Mouse (Mus musculus) heart, adult 2 months (tissue): ENCODE data around the gene Agt. TPM values are rescaled to one million over a fixed set of nuclear protein-coding genes. Genes with fewer than 3 reads are reported as not detected.

Experiments used
- DNase-seq, 2 experiments: peaks; one replicate each; pipeline ENCODE4 v3.0.0; 2021
- H3K27ac ChIP-seq: fragments of 200-600 bp; 2 replicates; pipeline ENCODE4 v1.8.1; 2022
- H3K27me3 ChIP-seq: fragments of 200-500 bp; 2 replicates; pipeline ENCODE4 v1.6.1; 2012; ENCODE audit warnings: mild to moderate bottlenecking, low read length, inconsistent platforms, mixed read lengths; ENCODE audit not compliant: control insufficient read depth, insufficient read depth
- H3K36me3 ChIP-seq: fragments of 200-500 bp; 2 replicates; pipeline ENCODE4 v1.6.1; 2012; ENCODE audit warnings: low read length, inconsistent platforms; ENCODE audit not compliant: control insufficient read depth, insufficient read depth
- H3K4me1 ChIP-seq: fragments of 200-500 bp; 2 replicates; pipeline ENCODE4 v1.6.1; 2011; ENCODE audit warnings: low read length; ENCODE audit not compliant: control insufficient read depth, insufficient read depth
- H3K4me3 ChIP-seq: fragments of 200-600 bp; 2 replicates; pipeline ENCODE4 v1.8.1; 2022
- H3K79me2 ChIP-seq: fragments of 200-500 bp; replicated peaks from 2 replicates; pipeline ENCODE4 v1.6.1; 2012; ENCODE audit warnings: mild to moderate bottlenecking, inconsistent platforms, low read length, moderate library complexity, mixed read lengths; ENCODE audit not compliant: control insufficient read depth, insufficient read depth
- H3K9ac ChIP-seq: fragments of 200-500 bp; 2 replicates; pipeline ENCODE4 v1.6.1; 2012; ENCODE audit warnings: low read depth, mild to moderate bottlenecking, control low read depth, inconsistent platforms, low read length, mixed read lengths
- CTCF ChIP-seq: fragments of 200-600 bp; IDR thresholded peaks from 2 replicates; pipeline ENCODE4 v1.8.1; 2022; ENCODE audit warnings: antibody characterized with exemption, mild to moderate bottlenecking, moderate library complexity
- EP300 ChIP-seq: fragments of 200-500 bp; IDR thresholded peaks from 2 replicates; pipeline ENCODE4 v1.6.1; 2011; ENCODE audit warnings: low read depth, low read length, control low read depth; ENCODE audit not compliant: insufficient read depth
- POLR2A ChIP-seq: fragments of 200-500 bp; IDR thresholded peaks from 2 replicates; pipeline ENCODE4 v1.6.1; 2011; ENCODE audit warnings: mild to moderate bottlenecking, low read depth, low read length, control low read depth; ENCODE audit not compliant: insufficient read depth
- WGBS: fragments of 180-500 bp; shearing (Covaris S2); methylation state at CpG from one replicate; pipeline ENCODE4 v1.1.7; 2018; 5-methylcytosine and 5-hydroxymethylcytosine counted together
- intact Hi-C: fragments of 180-260 bp; cut with DNase I; formaldehyde crosslinking; loops from one replicate; pipeline ENCODE4 v1.15.1; 2025
- long read RNA-seq: library from polyadenylated mRNA; stranded (forward); transcript quantifications from one replicate; pipeline ENCODE4 v2.0.0, GENCODE M21; 2021
- polyA plus RNA-seq: library from polyadenylated mRNA; depleted of rRNA; stranded (reverse); fragments of >200 nt; gene quantifications from 2 replicates; pipeline ENCODE4 v1.2.3, GENCODE M21; 2012; rRNA removed
- total RNA-seq, 2 experiments: library from RNA; stranded (reverse); gene quantifications; 2 replicates each; pipeline ENCODE4 v1.2.3; 2021

Gene Agt
- total RNA-seq (10 to 100 TPM; 10.3 to 10.5 TPM), polyA plus RNA-seq (9.4 and 10.1 TPM in 2 replicates)
- long read RNA-seq, transcript Agt-201 (5 exons, 1,891 nt) = major isoform, 8 of 10 reads
- long read RNA-seq, partial matches to known transcripts = 2 of 10 reads
- long read RNA-seq, other reads (novel, unspliced or antisense) = 0 of 10 reads

GRCm38 (mm10) chr8:124569593-124569992 lies at the start of gene Agt:
Gene Agt, minus strand, starts transcription at chr8:124569706.
- Histone ChIP-seq H3K27ac (peak within 1 kb of the TSS; percentile 64), H3K9ac (no peak within 1 kb of the TSS), H3K36me3 (no peaks in the 10 kb centered on the region), H3K4me1 (peaks cover 6% of the 10 kb centered on the region), H3K4me3 (no peak within 1 kb of the TSS), H3K79me2 (no peaks in the 10 kb centered on the region), H3K27me3 (no peaks in the 10 kb centered on the region)
- TF ChIP-seq CTCF (0 out of 2 replicates have a peak, but pooled peaks have one; percentile 18), EP300 (no peak), POLR2A (no peak; the same call in 1 of the 2 replicates)
- intact Hi-C loops = no loop called here
- DNase-seq = peak; percentile 68 to 79
- WGBS = 45% methylated on average over 2 of the region's 2 CpGs

GRCm38 (mm10) chr8:124618252-124618651 lies 48.7 kb upstream of the Agt start:
- intact Hi-C loops = loop anchor here (5.0 kb wide), 1 partner anchor 159 kb away; no protein-coding TSS in a partner anchor
- no peak for TF ChIP-seq EP300
- no peak for TF ChIP-seq CTCF
- no peak for TF ChIP-seq POLR2A
- WGBS = 58% methylated on average over 9 of the region's 9 CpGs
- H3K27ac ChIP-seq = no peak overlapping the region
- H3K79me2 ChIP-seq = no peaks in the 10 kb centered on the region
- no peak overlapping the region for H3K4me3 ChIP-seq
- H3K27me3 ChIP-seq = no peaks in the 10 kb centered on the region
- H3K4me1 ChIP-seq = no peaks in the 10 kb centered on the region
- no peak overlapping the region for H3K9ac ChIP-seq
- DNase-seq = no peak
- no peaks in the 10 kb centered on the region for H3K36me3 ChIP-seq

GRCm38 (mm10) chr8:124617266-124617869 lies 47.9 kb upstream of the Agt start:
- peak; percentile 84; the same call in 1 of the 2 replicates for TF ChIP-seq EP300
- TF ChIP-seq POLR2A = no peak
- peak; percentile 94 for TF ChIP-seq CTCF
- intact Hi-C loops = loop anchor here (1.0 to 5.0 kb wide), 2 partner anchors 60 to 160 kb away; no protein-coding TSS in a partner anchor
- DNase-seq = peak; percentile 77 to 83
- H3K9ac ChIP-seq = peak overlapping the region; percentile 12; the same call in 1 of the 2 replicates
- no peaks in the 10 kb centered on the region for H3K36me3 ChIP-seq
- no peaks in the 10 kb centered on the region for H3K4me1 ChIP-seq
- H3K4me3 ChIP-seq = peak overlapping the region; percentile 42
- peak overlapping the region; percentile 49 for H3K27ac ChIP-seq
- no peaks in the 10 kb centered on the region for H3K79me2 ChIP-seq
- no peaks in the 10 kb centered on the region for H3K27me3 ChIP-seq
- 9% methylated on average over 17 of the region's 17 CpGs for WGBS

GRCm38 (mm10) chr8:124614325-124614724 lies 44.8 kb upstream of the Agt start:
- H3K27ac ChIP-seq = no peak overlapping the region
- TF ChIP-seq POLR2A (no peak), EP300 (no peak), CTCF (no peak)
- DNase-seq = no peak
- H3K27me3 ChIP-seq = no peaks in the 10 kb centered on the region
- H3K36me3 ChIP-seq = no peaks in the 10 kb centered on the region
- 84% methylated on average over 5 of the region's 6 CpGs for WGBS
- H3K4me1 ChIP-seq = no peaks in the 10 kb centered on the region
- intact Hi-C loops = no loop called here
- no peaks in the 10 kb centered on the region for H3K79me2 ChIP-seq
- H3K9ac ChIP-seq = no peak overlapping the region
- no peak overlapping the region for H3K4me3 ChIP-seq

GRCm38 (mm10) chr8:124608972-124609353 lies 39.5 kb upstream of the Agt start:
- Histone ChIP-seq H3K79me2 (no peaks in the 10 kb centered on the region), H3K36me3 (no peaks in the 10 kb centered on the region), H3K4me1 (no peaks in the 10 kb centered on the region), H3K4me3 (no peak overlapping the region), H3K27ac (no peak overlapping the region), H3K9ac (no peak overlapping the region), H3K27me3 (no peaks in the 10 kb centered on the region)
- no peak for TF ChIP-seq CTCF
- no peak for TF ChIP-seq EP300
- no peak for TF ChIP-seq POLR2A
- WGBS = 30% methylated on average over 9 of the region's 9 CpGs
- intact Hi-C loops = no loop called here
- DNase-seq = no peak

GRCm38 (mm10) chr8:124608239-124608971 lies 38.9 kb upstream of the Agt start:
- H3K4me1 ChIP-seq = no peaks in the 10 kb centered on the region
- intact Hi-C loops = no loop called here
- peak; percentile 72 for TF ChIP-seq CTCF
- TF ChIP-seq POLR2A = no peak
- no peaks in the 10 kb centered on the region for H3K79me2 ChIP-seq
- DNase-seq = no peak
- WGBS = 61% methylated on average over 13 of the region's 13 CpGs
- no peak overlapping the region for H3K4me3 ChIP-seq
- no peak overlapping the region for H3K27ac ChIP-seq
- no peaks in the 10 kb centered on the region for H3K36me3 ChIP-seq
- no peaks in the 10 kb centered on the region for H3K27me3 ChIP-seq
- H3K9ac ChIP-seq = no peak overlapping the region
